Mouse (Mus musculus): ENCODE results near the gene Ggta1.

DNA sequence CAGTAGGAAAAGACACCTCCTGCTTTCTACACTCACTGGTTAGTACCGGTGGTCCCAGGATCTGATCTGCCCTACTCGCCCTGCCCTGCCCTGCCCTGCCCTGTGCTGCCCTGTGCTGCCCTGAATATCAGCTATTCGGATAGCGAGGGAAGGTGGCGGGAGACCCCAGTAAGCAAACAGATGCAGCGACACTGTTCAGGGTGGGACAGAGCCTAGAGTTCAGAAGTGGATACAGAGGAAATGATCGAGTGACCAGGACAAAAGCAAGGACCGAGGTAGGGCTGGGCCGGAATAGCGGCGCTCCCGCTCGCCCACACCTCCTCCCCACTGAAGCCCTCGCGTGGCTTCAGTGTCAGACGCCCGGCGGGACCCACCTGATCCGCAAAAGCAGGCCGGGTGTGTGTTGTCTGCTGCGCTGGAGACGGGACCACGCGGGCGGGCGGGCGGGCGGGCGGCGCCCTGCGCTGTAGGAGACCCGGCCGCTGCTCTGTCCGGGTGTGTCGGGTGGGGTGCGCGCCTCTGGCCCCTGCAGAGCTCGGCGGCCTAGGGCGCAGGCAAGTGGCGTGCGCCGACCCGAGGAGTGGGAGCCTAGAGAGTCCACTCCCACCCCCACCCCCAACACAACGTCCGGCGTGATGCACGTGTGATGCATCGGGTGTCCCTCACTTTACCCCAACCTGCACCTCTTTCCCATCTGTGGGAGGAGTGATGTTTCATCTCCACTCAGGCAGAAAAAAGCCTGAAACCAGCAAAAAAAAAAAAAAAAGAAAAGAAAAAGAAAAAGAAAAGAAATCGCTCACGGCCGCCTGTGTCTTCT is 852 bp downstream of the Ggta1 start:
- TF ChIP-seq POLR2A (IDR thresholded peaks at IDR 0.05; ENCODE audit: low read depth, low read length) (no peak), CTCF (IDR thresholded peaks at IDR 0.05; ENCODE audit: extremely low read depth, insufficient read length, insufficient replicate concordance, low read depth, low read length) (no peak)

Data from small intestine, adult 2 months (tissue).